Mouse (Mus musculus) forebrain, embryonic 14.5 days (tissue): Measurements from ENCODE around the gene Xpot. TPM values are rescaled to one million over a fixed set of nuclear protein-coding genes. Genes with fewer than 3 reads are reported as not detected.

Experiments used
- ATAC-seq: fragments of 200-750 bp; cut with Nextera tagmentation; 2 replicates; pipeline ENCODE4 v1.8.0; 2017; ENCODE audit warnings: mild to moderate bottlenecking, moderate library complexity
- DNase-seq: peaks from one replicate; pipeline ENCODE4 v3.0.0-alpha.2; 2015; ENCODE audit warnings: low spot score
- H3K27ac ChIP-seq: fragments of 300-500 bp; sonication (generic); 2 replicates; pipeline ENCODE4 v1.5.1; 2014; ENCODE audit warnings: low read depth, mild to moderate bottlenecking, control low read depth, low read length, moderate library complexity
- H3K27me3 ChIP-seq: fragments of 300-500 bp; sonication (generic); replicated peaks from 2 replicates; pipeline ENCODE4 v1.6.1; 2014; ENCODE audit warnings: low read length, control low read depth, mixed read lengths; ENCODE audit not compliant: control insufficient read depth, insufficient read depth
- H3K36me3 ChIP-seq: fragments of 300-500 bp; sonication (generic); 2 replicates; pipeline ENCODE4 v1.6.1; 2014; ENCODE audit warnings: low read length, control low read depth; ENCODE audit not compliant: control insufficient read depth, insufficient read depth
- H3K4me1 ChIP-seq: fragments of 300-500 bp; sonication (generic); 2 replicates; pipeline ENCODE4 v1.6.1; 2014; ENCODE audit warnings: antibody characterized with exemption, low read length, control low read depth; ENCODE audit not compliant: control insufficient read depth, insufficient read depth
- H3K4me2 ChIP-seq: fragments of 300-500 bp; sonication (generic); 2 replicates; pipeline ENCODE4 v1.6.1; 2014; ENCODE audit warnings: mild to moderate bottlenecking, control low read depth, low read length
- H3K4me3 ChIP-seq: fragments of 300-500 bp; sonication (generic); 2 replicates; pipeline ENCODE4 v1.5.1; 2014; ENCODE audit warnings: low read depth, low read length, control low read depth
- H3K9ac ChIP-seq: fragments of 300-500 bp; sonication (generic); 2 replicates; pipeline ENCODE4 v1.6.1; 2014; ENCODE audit warnings: mild to moderate bottlenecking, low read length, control low read depth, moderate library complexity
- H3K9me3 ChIP-seq: fragments of 300-500 bp; sonication (generic); replicated peaks from 2 replicates; pipeline ENCODE4 v1.6.1; 2016; ENCODE audit warnings: low read length, control low read depth, mixed read lengths; ENCODE audit not compliant: control insufficient read depth
- WGBS: fragments of 180-500 bp; shearing (Covaris S2); extraction: QIAGEN DNeasy Blood & Tissue Kit; methylation state at CpG from one replicate; pipeline ENCODE4 v1.1.7; 2014; 5-methylcytosine and 5-hydroxymethylcytosine counted together
- polyA plus RNA-seq: library from polyadenylated mRNA; unstranded; fragments of >200 nt; fragmentation: Nextera tagmentation; extraction: Ambion mirVana; gene quantifications from 2 replicates; pipeline ENCODE4 v1.2.1, GENCODE M21; 2014

Xpot gene
- polyA plus RNA-seq, 1 experiment from 2014 or later: 29.5 TPM

DNA sequence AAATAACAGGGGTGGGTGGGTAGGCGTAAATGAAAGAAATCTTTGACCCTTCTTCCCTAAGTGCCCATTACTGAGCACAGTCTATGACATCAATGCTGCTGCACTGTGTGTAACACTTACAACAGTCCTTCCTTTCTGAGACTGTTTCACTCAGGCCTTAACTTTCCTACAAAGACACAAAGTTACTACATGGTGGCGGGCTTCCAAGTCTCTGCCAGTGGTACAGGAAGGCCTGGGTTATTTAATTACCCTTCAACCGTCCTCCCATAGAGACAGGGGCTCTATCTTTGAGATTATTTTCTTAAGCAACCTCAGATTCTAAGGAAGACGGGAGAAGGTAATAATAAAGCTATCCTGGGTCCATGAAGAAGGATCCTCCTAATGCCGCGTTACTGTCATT, 13.7 kb downstream of the Xpot start:
- WGBS: 91% methylated on average over 6 of the region's 6 CpGs

GRCm38 (mm10) chr10:121611587-121611986, 14.5 kb downstream of the Xpot start:
- Histone ChIP-seq H3K4me1 (no peaks in the 10 kb centered on the region), H3K4me3 (no peak overlapping the region), H3K27ac (no peak overlapping the region), H3K36me3 (peaks cover 85% of the 10 kb centered on the region), H3K9me3 (no peaks in the 10 kb centered on the region), H3K4me2 (no peak overlapping the region), H3K9ac (no peak overlapping the region), H3K27me3 (no peaks in the 10 kb centered on the region)
- DNase-seq (no peak), ATAC-seq (no peak)
- 68% methylated on average over 9 of the region's 10 CpGs for WGBS

More for the DNA sequence above, 13.7 kb downstream of the Xpot start:
- H3K4me2 ChIP-seq: no peak overlapping the region
- H3K36me3 ChIP-seq: peaks cover 85% of the 10 kb centered on the region
- H3K9me3 ChIP-seq: no peaks in the 10 kb centered on the region
- H3K9ac ChIP-seq: no peak overlapping the region
- H3K27ac ChIP-seq: no peak overlapping the region
- H3K4me3 ChIP-seq: no peak overlapping the region
- no peaks in the 10 kb centered on the region for H3K4me1 ChIP-seq
- no peak for ATAC-seq
- DNase-seq: no peak
- H3K27me3 ChIP-seq: no peaks in the 10 kb centered on the region

DNA sequence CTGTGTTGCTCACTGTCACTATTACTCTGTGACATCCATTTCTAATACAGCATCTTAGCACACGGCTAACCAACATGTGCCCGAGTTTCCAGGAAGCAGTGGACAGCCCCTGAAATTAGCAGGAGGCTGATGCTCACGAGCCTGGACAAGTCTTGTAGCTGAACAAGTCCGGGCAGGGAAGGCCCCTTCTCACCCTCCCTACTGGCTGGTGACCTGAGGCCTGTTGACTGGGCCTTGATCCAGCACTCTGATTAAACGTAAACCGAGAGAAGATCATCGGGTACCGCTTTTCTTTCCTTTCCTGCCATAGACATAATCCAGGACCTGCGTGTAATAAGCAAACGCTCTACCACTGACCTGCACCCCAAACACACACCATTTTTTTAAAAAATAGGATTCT, 18.0 kb downstream of the Xpot start:
- Histone ChIP-seq H3K9me3 (no peaks in the 10 kb centered on the region), H3K9ac (no peak overlapping the region), H3K4me3 (no peak overlapping the region), H3K4me1 (no peaks in the 10 kb centered on the region), H3K27me3 (no peaks in the 10 kb centered on the region), H3K27ac (no peak overlapping the region), H3K36me3 (peaks cover 85% of the 10 kb centered on the region), H3K4me2 (no peak overlapping the region)
- 91% methylated on average over 10 of the region's 10 CpGs for WGBS
- ATAC-seq: no peak
- no peak for DNase-seq

- peaks cover 89% of the 10 kb centered on the region for H3K36me3 ChIP-seq
- no peak overlapping the region for H3K4me2 ChIP-seq
- no peak for ATAC-seq
- H3K9ac ChIP-seq: no peak overlapping the region
- H3K9me3 ChIP-seq: no peaks in the 10 kb centered on the region
- DNase-seq: no peak
- H3K27me3 ChIP-seq: no peaks in the 10 kb centered on the region
- no peak overlapping the region for H3K4me3 ChIP-seq
- H3K4me1 ChIP-seq: no peaks in the 10 kb centered on the region
- WGBS: 93% methylated on average over 13 of the region's 13 CpGs
- no peak overlapping the region for H3K27ac ChIP-seq
Observed at GRCm38 (mm10) chr10:121604632-121605344, 21.3 kb downstream of the Xpot start.

- ATAC-seq: no peak
- Histone ChIP-seq H3K4me3 (no peak overlapping the region), H3K27me3 (no peaks in the 10 kb centered on the region), H3K9me3 (no peaks in the 10 kb centered on the region), H3K36me3 (peaks cover 94% of the 10 kb centered on the region), H3K27ac (no peak overlapping the region), H3K9ac (no peak overlapping the region), H3K4me1 (no peaks in the 10 kb centered on the region), H3K4me2 (no peak overlapping the region)
- no peak for DNase-seq
- 89% methylated on average over 4 of the region's 4 CpGs for WGBS
Observed at GRCm38 (mm10) chr10:121603556-121603955, 22.6 kb downstream of the Xpot start.

DNA sequence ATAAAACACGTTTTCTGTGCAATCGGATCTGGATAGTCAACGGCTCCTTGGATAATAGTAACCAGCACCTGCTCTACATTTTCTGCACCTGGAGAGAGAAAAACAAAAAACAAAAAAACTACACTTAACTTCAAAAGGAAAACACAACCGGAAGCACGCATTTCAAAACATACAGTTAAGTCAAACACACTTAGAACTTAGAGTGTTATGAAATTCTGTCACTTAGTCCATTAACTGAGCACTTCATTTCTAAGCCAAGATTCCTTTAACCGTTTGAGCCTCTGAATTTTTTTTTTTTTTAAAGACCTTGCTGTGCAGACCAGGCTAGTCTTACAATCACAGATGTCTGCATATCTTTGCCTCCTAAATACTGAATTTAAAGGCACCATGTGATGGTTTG, 24.9 kb downstream of the Xpot start:
- no peak overlapping the region for H3K4me2 ChIP-seq
- no peaks in the 10 kb centered on the region for H3K4me1 ChIP-seq
- no peak overlapping the region for H3K27ac ChIP-seq
- no peaks in the 10 kb centered on the region for H3K9me3 ChIP-seq
- no peaks in the 10 kb centered on the region for H3K27me3 ChIP-seq
- no peak overlapping the region for H3K9ac ChIP-seq
- no peak for DNase-seq
- WGBS: 88% methylated on average over 6 of the region's 6 CpGs
- H3K36me3 ChIP-seq: peaks cover 93% of the 10 kb centered on the region
- ATAC-seq: no peak
- no peak overlapping the region for H3K4me3 ChIP-seq

GRCm38 (mm10) chr10:121596580-121596979, 29.6 kb downstream of the Xpot start:
- Histone ChIP-seq H3K4me1 (no peaks in the 10 kb centered on the region), H3K4me2 (no peak overlapping the region), H3K4me3 (no peak overlapping the region), H3K27ac (no peak overlapping the region), H3K9ac (no peak overlapping the region), H3K36me3 (peaks cover 65% of the 10 kb centered on the region), H3K27me3 (no peaks in the 10 kb centered on the region), H3K9me3 (no peaks in the 10 kb centered on the region)
- DNase-seq (no peak), ATAC-seq (no peak)
- 89% methylated on average over 9 of the region's 9 CpGs for WGBS

GRCm38 (mm10) chr10:121591106-121591505, 35.0 kb downstream of the Xpot start:
- Histone ChIP-seq H3K9me3 (no peaks in the 10 kb centered on the region), H3K4me3 (no peak overlapping the region), H3K27ac (no peak overlapping the region), H3K36me3 (peaks cover 26% of the 10 kb centered on the region), H3K4me1 (no peaks in the 10 kb centered on the region), H3K9ac (no peak overlapping the region), H3K4me2 (no peak overlapping the region), H3K27me3 (no peaks in the 10 kb centered on the region)
- WGBS: 93% methylated on average over 14 of the region's 14 CpGs
- ATAC-seq (no peak), DNase-seq (no peak)

- ATAC-seq (no peak), DNase-seq (no peak)
- H3K9ac ChIP-seq: peak overlapping the region; percentile 78
- H3K9me3 ChIP-seq: no peaks in the 10 kb centered on the region
- peak overlapping the region; percentile 82 for H3K4me2 ChIP-seq
- H3K4me1 ChIP-seq: peaks cover 8% of the 10 kb centered on the region; the same call in 1 of the 2 replicates
- peaks cover 34% of the 10 kb centered on the region for H3K36me3 ChIP-seq
- H3K4me3 ChIP-seq: peak overlapping the region; percentile 87
- H3K27me3 ChIP-seq: no peaks in the 10 kb centered on the region
- H3K27ac ChIP-seq: no peak overlapping the region
- WGBS: 69% methylated on average over 6 of the region's 6 CpGs
Observed at GRCm38 (mm10) chr10:121587371-121587840, 38.7 kb downstream of the Xpot start.
